Mouse (Mus musculus) neural tube, embryonic 14.5 days (tissue): ENCODE results near the gene Sfi1. TPM values are rescaled to one million over a fixed set of nuclear protein-coding genes. Genes with fewer than 3 reads are reported as not detected.
"Not testable (repeated sequence)": the region's sequence is repeated elsewhere in the genome, so short reads cannot be mapped to it uniquely, and the experiment has no call there.

Experiments used
- ATAC-seq: fragments of 200-750 bp; cut with Nextera tagmentation; 2 replicates; pipeline ENCODE4 v1.8.0; 2017; ENCODE audit warnings: low read depth, mild to moderate bottlenecking, moderate TSS enrichment, moderate library complexity
- H3K27ac ChIP-seq: fragments of 300-500 bp; sonication (generic); 2 replicates; pipeline ENCODE4 v1.5.1; 2014; ENCODE audit warnings: low read depth, mild to moderate bottlenecking, control low read depth, low read length, moderate library complexity, mixed read lengths
- H3K27me3 ChIP-seq: fragments of 300-500 bp; sonication (generic); 2 replicates; pipeline ENCODE4 v1.6.1; 2014; ENCODE audit warnings: low read length; ENCODE audit not compliant: control insufficient read depth, insufficient read depth
- H3K36me3 ChIP-seq: fragments of 300-500 bp; sonication (generic); 2 replicates; pipeline ENCODE4 v1.6.1; 2014; ENCODE audit warnings: low read length, mixed read lengths; ENCODE audit not compliant: control insufficient read depth, insufficient read depth
- H3K4me1 ChIP-seq: fragments of 300-500 bp; sonication (generic); 2 replicates; pipeline ENCODE4 v1.6.1; 2014; ENCODE audit warnings: low read length; ENCODE audit not compliant: control insufficient read depth, insufficient read depth
- H3K4me2 ChIP-seq: fragments of 300-500 bp; sonication (generic); 2 replicates; pipeline ENCODE4 v1.6.1; 2014; ENCODE audit warnings: mild to moderate bottlenecking, low read depth, low read length, control low read depth
- H3K4me3 ChIP-seq: fragments of 300-500 bp; sonication (generic); 2 replicates; pipeline ENCODE4 v1.5.1; 2014; ENCODE audit warnings: low read depth, low read length, control low read depth, mixed read lengths
- H3K9ac ChIP-seq: fragments of 300-500 bp; sonication (generic); replicated peaks from 2 replicates; pipeline ENCODE4 v1.6.1; 2014; ENCODE audit warnings: low read depth, mild to moderate bottlenecking, control low read depth, low read length, mixed read lengths
- H3K9me3 ChIP-seq: fragments of 300-500 bp; sonication (generic); 2 replicates; pipeline ENCODE4 v1.6.1; 2016; ENCODE audit warnings: low read length; ENCODE audit not compliant: control insufficient read depth
- WGBS: fragments of 180-500 bp; shearing (Covaris S2); extraction: QIAGEN DNeasy Blood & Tissue Kit; methylation state at CpG from one replicate; pipeline ENCODE4 v1.1.7; 2014; 5-methylcytosine and 5-hydroxymethylcytosine counted together
- polyA plus RNA-seq: library from polyadenylated mRNA; unstranded; fragments of >200 nt; fragmentation: Nextera tagmentation; extraction: Ambion mirVana; gene quantifications from 2 replicates; pipeline ENCODE4 v1.2.1, GENCODE M21; 2014

Sfi1 gene
- polyA plus RNA-seq, 1 experiment from 2014 or later, result 12.8 TPM

- H3K4me2 ChIP-seq, result no peak overlapping the region
- H3K9me3 ChIP-seq, result peaks cover 38% of the 10 kb centered on the region
- no peaks in the 10 kb centered on the region for H3K36me3 ChIP-seq
- 78% methylated on average over 7 of the region's 7 CpGs for WGBS
- no peaks in the 10 kb centered on the region for H3K27me3 ChIP-seq
- H3K9ac ChIP-seq, result no peak overlapping the region
- ATAC-seq, result no peak
- no peak overlapping the region for H3K27ac ChIP-seq
- no peaks in the 10 kb centered on the region for H3K4me1 ChIP-seq
- no peak overlapping the region for H3K4me3 ChIP-seq
These were observed 89.6 kb downstream of the Sfi1 start for GRCm38 (mm10) chr11:3103619-3104164.

- ATAC-seq, H3K36me3 ChIP-seq, H3K4me1 ChIP-seq, H3K27me3 ChIP-seq, H3K4me3 ChIP-seq, H3K9ac ChIP-seq, H3K27ac ChIP-seq, H3K4me2 ChIP-seq: not testable (repeated sequence)
- WGBS, result 82% methylated on average over 7 of the region's 7 CpGs
- peaks cover 38% of the 10 kb centered on the region for H3K9me3 ChIP-seq
These were observed 90.6 kb downstream of the Sfi1 start for GRCm38 (mm10) chr11:3102626-3103025.

DNA sequence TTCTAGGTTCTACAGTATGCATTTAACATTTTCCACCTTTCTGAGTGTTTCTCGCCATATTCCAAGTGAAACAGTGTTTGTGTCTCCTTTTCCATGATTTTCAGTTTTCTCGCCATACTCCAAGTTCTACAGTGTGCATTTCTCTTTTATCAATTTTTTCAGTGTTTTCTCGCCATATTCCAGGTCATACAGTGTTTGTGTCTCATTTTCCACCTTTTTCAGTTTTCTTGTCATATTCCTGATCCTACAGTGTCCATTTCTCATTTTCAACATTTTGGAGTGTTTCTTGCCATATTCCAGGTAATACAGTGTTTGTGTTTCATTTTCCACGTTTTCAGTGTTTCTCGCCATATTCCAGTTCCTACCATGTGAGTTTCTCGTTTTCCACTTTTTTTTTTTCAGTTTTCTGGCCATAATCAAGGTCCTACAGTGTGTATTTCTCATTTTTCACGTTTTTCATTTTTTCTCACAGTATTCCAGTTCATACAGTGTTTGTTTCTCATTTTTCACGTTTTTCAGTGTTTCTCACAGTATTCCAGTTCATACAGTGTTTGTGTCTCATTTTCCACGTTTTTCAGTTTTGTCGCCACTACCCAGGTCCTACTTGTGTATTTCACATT is 91.3 kb downstream of the Sfi1 start:
- Histone ChIP-seq H3K9me3 (peaks cover 38% of the 10 kb centered on the region), H3K9ac (no peak overlapping the region), H3K4me2 (no peak overlapping the region), H3K27ac (no peak overlapping the region), H3K27me3 (no peaks in the 10 kb centered on the region), H3K4me1 (no peaks in the 10 kb centered on the region), H3K36me3 (no peaks in the 10 kb centered on the region), H3K4me3 (no peak overlapping the region)
- no peak for ATAC-seq
- WGBS, result 74% methylated on average over 10 of the region's 10 CpGs

GRCm38 (mm10) chr11:3101072-3101874 is 92.0 kb downstream of the Sfi1 start:
- H3K36me3 ChIP-seq, result no peaks in the 10 kb centered on the region
- 84% methylated on average over 25 of the region's 25 CpGs for WGBS
- no peak for ATAC-seq

GRCm38 (mm10) chr11:3100066-3100645 is 93.1 kb downstream of the Sfi1 start:
- H3K27me3 ChIP-seq, H3K9ac ChIP-seq, ATAC-seq, H3K27ac ChIP-seq, H3K4me1 ChIP-seq, H3K4me2 ChIP-seq, H3K4me3 ChIP-seq, H3K36me3 ChIP-seq: not testable (repeated sequence)
- 83% methylated on average over 12 of the region's 12 CpGs for WGBS
- H3K9me3 ChIP-seq, result peaks cover 38% of the 10 kb centered on the region

More at GRCm38 (mm10) chr11:3101072-3101874, 92.0 kb downstream of the Sfi1 start:
- Histone ChIP-seq H3K9ac (no peak overlapping the region), H3K4me3 (no peak overlapping the region), H3K4me1 (no peaks in the 10 kb centered on the region), H3K4me2 (no peak overlapping the region), H3K9me3 (peaks cover 38% of the 10 kb centered on the region), H3K27ac (no peak overlapping the region), H3K27me3 (no peaks in the 10 kb centered on the region)

Other genes starting within 250 kb of the Sfi1 start
- 60.3 and 64.5 TPM in 2 replicates for gene Eif4enif1, start 8.9 kb upstream of the Sfi1 start, polyA plus RNA-seq
- 190 and 221 TPM in 2 replicates for gene Drg1, start 73.0 kb upstream of the Sfi1 start, polyA plus RNA-seq
- gene Patz1, start 95.4 kb upstream of the Sfi1 start, polyA plus RNA-seq, result 42.8 and 55.0 TPM in 2 replicates
- 24.2 and 29.4 TPM in 2 replicates for gene Pik3ip1, start 136.9 kb upstream of the Sfi1 start, polyA plus RNA-seq
- 161 and 166 TPM in 2 replicates for gene Limk2, start 215.7 kb upstream of the Sfi1 start, polyA plus RNA-seq